Mouse (Mus musculus) thymus, adult 18-20 months (tissue): ENCODE measurements around the gene Nr5a2.

Experiments
- DNase-seq, 2 experiments: peaks; one replicate each; pipeline ENCODE4 v3.0.0; 2022; ENCODE audit warnings: mixed read lengths in 2 of 2

Gene Nr5a2

GRCm38 (mm10) chr1:136909494-136910037 is 50.7 kb downstream of the Nr5a2 start:
- no peak for DNase-seq

DNA sequence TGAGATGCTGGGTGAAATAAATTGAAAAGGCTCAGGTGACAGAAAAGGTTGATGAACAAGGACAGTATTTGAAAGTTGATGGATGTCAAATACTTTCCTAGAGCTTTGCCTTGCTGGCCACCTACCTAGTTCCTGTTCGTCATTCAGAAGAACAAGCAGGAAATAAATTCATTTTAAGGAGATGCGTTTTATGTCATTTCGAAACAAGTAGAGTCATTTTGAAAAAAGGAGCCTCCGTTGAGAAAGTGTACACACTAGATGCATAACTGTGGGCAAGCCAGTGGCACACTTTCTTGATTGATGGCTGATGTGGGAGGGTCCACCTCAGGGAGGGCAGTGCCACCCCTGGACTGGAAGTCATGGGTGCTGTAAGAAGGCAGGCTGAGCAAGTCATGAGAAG is 62.1 kb downstream of the Nr5a2 start:
- no peak for DNase-seq

DNA sequence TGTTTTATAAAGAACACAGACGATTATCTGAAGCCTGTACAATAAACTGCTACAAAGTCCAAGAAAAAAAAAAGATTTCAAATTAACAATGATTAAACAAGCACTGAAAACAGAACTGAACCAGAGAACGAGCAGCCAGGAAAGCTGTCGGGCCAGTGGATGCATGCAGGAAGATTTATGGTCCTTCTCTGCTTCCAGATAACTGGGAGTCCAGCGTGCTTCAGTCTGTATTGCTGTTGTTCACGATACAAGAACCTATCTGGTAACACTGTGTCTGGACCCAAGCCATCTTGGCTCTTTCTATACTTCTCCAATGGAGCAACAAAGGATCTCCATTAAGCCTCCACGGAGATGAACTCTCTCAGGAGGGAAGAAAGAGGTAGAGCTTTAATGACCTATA is 63.9 kb downstream of the Nr5a2 start:
- no peak for DNase-seq

- no peak for DNase-seq
Observed at GRCm38 (mm10) chr1:136895877-136896276, 64.4 kb downstream of the Nr5a2 start.

DNA sequence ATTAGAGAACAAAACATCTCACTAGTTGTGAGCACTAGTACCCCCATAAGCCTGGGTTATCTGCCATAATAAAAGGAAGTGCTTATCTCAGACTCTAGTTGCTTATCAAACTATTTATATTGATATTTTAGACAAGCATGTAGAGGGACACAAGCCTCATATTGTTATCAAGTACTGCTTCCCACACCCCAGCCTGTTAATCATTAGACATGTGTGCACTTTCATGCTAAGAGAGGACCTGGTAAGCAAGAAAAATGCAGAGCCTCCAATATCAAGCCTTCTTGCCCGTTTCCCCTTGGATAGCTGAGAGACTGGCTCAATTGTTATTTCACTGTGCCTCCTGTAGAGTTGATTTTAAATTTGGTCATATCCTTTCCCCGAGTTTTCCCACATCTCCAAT is 65.5 kb downstream of the Nr5a2 start:
- no peak for DNase-seq

- DNase-seq = no peak
Observed at GRCm38 (mm10) chr1:136893162-136893561, 67.1 kb downstream of the Nr5a2 start.

DNA sequence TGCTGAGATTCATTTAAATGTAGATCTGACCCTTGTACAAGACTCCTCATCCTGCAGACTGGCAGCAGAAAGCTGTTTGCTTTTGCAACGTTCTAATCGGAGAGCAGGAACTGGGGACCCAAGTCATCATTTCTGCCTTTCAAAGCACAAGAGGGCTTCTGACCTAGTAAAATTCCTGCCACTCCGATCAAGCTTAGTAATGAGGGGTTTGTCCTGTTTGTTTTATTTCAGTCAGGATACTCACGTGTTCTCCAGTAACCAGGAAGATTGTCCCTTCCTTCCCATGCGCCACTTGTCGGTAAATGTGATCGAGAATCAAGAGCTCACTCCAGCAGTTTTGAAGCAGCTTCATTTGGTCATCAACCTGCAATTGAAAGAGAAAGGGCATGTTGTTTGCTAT is 69.8 kb downstream of the Nr5a2 start:
- no peak for DNase-seq

DNA sequence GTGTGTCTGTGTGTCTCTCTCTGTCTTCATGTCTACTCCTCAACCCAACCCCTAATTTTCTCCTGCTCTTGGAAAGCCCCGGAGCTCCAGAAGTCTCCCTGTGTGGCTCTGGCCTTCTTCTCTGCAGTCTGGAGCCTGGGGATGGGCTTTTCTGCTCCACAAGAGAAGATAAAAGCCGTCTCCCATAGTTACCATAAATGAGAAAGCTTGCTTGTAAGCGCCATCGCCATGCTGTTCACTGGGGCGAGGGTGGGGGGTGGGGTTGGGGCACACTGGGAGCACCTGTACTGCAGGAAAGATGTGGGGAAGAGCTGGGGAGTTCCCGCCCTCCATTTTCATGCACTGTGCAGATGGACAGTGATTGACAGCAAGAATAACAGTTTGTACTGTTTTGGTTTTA is 71.5 kb downstream of the Nr5a2 start:
- DNase-seq = no peak

- no peak for DNase-seq
Observed at GRCm38 (mm10) chr1:136886678-136887077, 73.6 kb downstream of the Nr5a2 start.

DNA sequence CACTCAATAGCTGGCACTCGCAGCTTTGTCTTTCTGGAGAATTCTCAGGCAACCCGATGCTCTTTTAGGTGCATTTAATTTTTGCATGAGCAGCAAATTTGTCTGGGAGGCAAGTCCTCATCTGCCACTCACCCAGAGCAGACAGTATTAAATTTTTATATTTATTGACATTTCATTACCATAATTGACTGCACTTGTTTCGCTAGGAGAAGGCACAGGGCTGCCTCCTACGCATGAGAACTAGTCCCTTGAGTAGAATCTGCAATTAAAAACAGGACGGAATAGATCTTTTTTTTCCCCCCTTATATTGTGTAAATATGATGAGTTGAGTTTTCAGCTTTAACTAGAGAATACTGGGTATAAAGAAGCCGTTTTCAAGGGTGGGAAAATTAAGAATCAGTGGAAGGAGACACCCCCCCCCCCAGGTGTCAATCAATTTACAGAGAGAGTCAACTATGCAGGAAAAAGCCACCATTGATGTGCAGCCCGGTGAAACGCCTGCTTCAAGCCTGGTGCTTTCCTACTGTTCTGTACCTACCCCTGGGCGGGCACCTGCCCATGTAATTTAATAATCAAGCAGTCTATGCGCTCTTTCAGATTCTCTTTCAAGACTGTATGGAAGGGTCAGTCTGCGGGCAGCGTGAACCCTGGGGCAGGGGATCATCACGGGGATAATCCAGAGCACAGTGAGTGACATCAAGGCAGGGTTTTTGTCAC is 76.6 kb downstream of the Nr5a2 start:
- no peak for DNase-seq

DNA sequence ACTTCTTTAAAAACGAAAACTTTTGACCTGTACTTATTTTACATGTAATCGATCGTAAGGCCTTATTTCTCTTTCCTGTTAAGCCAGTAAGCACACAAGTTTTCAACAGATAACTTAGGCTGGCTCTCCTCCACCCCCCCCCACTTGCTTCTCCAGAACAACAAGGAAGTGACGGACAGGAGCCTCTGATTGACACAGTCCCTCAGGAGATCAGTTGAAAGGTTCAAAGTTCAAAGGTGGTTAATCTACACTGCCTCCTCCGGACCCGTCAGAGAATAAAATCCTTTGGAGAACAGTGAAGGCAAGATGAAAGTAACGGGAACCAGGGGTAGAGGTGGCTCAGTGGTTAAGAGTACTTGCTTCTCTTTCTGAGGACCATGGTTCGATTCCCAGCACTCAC is 80.0 kb downstream of the Nr5a2 start:
- DNase-seq = no peak

GRCm38 (mm10) chr1:136875006-136875405 is 85.2 kb downstream of the Nr5a2 start:
- DNase-seq = no peak

- no peak for DNase-seq
Observed at GRCm38 (mm10) chr1:136868955-136869354, 91.3 kb downstream of the Nr5a2 start.

GRCm38 (mm10) chr1:136868285-136868684 is 92.0 kb downstream of the Nr5a2 start:
- no peak for DNase-seq

DNA sequence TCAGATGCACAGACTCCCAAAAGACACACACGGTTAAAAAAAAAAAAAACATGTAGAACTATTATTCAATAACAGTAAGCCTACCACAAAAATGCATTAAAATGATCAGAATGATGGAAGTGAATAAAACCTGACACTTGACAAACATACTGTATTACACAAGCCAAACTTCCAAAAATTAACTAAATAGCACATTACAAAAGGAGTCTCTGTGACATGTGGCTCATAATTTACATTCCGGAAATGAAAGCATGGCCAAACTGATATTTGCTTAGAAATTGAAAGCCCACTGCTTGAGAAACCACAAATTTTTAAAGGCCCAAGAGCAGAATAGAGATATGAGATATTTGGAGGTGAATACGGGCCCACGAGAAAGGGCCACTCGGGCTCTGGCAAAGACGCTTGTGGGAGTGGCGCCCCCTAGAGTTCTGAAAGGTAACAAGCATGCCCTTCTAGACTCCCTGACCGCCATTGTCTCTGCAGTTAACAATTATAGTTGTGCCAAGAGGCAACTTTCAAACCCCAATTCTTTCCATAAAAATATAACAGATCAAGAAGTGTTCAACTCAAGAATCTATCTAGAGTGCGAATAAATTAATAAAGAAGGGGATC is 93.7 kb downstream of the Nr5a2 start:
- DNase-seq = no peak

- DNase-seq = no peak
Observed at GRCm38 (mm10) chr1:136863209-136863608, 97.0 kb downstream of the Nr5a2 start.

- DNase-seq = no peak
Observed at GRCm38 (mm10) chr1:136859454-136859853, 100.8 kb downstream of the Nr5a2 start.

DNA sequence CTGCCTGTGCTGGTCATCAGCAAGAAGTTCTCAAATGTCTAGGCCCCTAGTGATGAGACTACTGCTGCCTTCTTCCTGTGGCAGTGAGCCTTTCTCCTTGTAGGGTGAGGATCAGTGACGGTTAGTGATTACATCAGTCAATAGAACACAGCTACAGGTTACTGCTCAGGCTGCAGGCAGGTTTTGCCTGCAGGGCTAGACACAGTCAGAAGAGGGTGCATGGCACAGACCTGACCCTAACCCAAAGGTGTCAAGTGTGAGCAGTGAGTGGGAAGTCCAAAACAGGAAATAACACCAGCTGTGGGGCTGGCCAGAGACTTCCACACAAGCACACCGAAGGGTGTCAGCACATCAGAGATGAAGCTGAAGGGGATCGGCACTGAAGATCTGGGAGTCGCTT is 101.5 kb downstream of the Nr5a2 start:
- no peak for DNase-seq

DNA sequence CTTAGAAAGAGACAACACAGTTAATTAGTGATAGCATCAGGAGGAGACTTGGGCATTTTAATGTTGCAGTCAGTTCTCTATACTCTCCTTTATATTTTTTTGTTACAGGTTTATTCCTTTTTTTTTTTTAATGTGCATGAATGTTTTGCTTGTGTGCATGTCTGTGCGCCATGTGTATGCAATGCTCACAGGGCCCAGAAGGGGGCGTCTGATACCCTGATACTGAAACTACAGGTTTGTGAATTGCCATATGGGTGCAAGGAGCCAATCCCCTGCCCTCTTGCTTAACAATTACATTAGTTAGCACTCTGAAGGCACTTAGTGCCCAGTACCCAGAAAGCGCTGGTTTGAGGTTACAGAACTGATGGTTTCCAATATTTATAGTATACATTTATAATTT is 104.1 kb downstream of the Nr5a2 start:
- DNase-seq = no peak

DNA sequence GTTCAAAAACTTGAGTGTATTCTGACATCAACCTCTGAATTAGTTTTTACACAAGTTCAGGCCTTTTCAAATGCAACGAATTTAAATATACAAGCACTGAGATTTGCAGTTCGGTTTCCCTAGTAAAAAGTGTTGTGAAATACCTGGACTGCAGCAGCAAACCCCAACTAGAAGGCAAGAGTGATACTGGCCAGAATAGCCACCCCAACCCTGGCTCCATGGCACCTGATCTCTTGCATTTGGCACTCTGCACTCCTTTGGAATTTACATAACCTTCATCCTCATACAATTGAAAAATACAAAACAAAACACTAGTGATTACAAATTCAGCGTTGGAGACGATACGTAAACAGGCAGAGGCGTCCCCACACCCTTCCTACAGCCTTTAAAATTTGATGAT is 111.5 kb downstream of the Nr5a2 start:
- no peak for DNase-seq

DNA sequence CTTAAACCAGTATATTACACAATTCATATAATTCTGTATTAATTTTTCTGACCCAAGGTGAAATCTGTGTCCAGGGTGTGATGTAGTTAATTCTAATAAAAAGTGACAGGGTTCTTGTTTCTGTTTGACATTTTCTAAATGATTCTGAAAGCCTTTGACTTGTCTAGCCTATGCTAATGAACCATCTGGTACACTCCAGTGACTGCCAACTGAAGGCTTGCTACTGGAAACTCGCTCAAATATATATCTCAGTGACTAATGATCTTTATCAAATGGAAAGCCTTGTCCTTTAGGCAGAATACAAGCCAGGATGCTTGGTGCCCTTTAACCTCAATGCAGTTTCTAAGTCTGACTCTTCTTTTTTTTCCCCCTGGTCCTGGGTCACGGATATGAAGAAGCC is 114.2 kb downstream of the Nr5a2 start:
- DNase-seq = no peak

DNA sequence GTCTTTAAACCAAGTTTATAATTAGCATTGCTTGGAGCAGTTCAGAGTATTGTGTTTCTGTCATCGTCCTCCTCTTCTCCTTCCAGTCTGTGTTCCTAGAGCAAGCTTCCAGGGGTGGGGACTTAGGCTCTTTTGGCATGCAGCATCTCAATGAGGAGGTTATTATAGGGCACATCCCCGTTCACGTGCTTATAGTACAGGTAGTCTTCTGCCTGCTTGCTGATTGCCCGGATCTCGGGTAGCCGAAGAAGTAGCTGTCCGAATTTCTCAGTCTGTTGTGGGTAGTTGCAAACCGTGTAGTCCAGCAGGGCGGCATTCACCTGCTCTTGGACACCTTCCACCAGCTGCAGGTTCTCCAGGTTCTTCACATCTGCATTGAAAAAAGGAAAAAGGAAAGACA is 114.9 kb downstream of the Nr5a2 start:
- no peak for DNase-seq

GRCm38 (mm10) chr1:136840512-136840911 is 119.7 kb downstream of the Nr5a2 start:
- no peak for DNase-seq

GRCm38 (mm10) chr1:136839202-136839601 is 121.0 kb downstream of the Nr5a2 start:
- no peak for DNase-seq
